Mouse (Mus musculus) lung, embryonic 16.5 days (tissue): ENCODE data around the gene Madd. TPM values are rescaled to one million over a fixed set of nuclear protein-coding genes. Genes with fewer than 3 reads are reported as not detected.

Experiments used
- ATAC-seq: fragments of 200-750 bp; cut with Nextera tagmentation; 2 replicates; pipeline ENCODE4 v1.8.0; 2017; ENCODE audit warnings: low read depth, mild to moderate bottlenecking, moderate library complexity
- H3K27ac ChIP-seq: fragments of 300-500 bp; sonication (generic); 2 replicates; pipeline ENCODE4 v1.5.1; 2014; ENCODE audit warnings: mild to moderate bottlenecking, control low read depth, low read length
- H3K27me3 ChIP-seq: fragments of 300-500 bp; sonication (generic); 2 replicates; pipeline ENCODE4 v1.6.1; 2014; ENCODE audit warnings: low read depth, low read length, mixed read lengths; ENCODE audit not compliant: control insufficient read depth, insufficient read depth
- H3K36me3 ChIP-seq: fragments of 300-500 bp; sonication (generic); 2 replicates; pipeline ENCODE4 v1.6.1; 2014; ENCODE audit warnings: low read length; ENCODE audit not compliant: control insufficient read depth, insufficient read depth
- H3K4me1 ChIP-seq: fragments of 300-500 bp; sonication (generic); replicated peaks from 2 replicates; pipeline ENCODE4 v1.6.1; 2014; ENCODE audit warnings: low read length, mixed read lengths; ENCODE audit not compliant: control insufficient read depth, insufficient read depth
- H3K4me2 ChIP-seq: fragments of 300-500 bp; sonication (generic); 2 replicates; pipeline ENCODE4 v1.6.1; 2014; ENCODE audit warnings: low read depth, low read length, control low read depth
- H3K4me3 ChIP-seq: fragments of 300-500 bp; sonication (generic); 2 replicates; pipeline ENCODE4 v1.5.1; 2014; ENCODE audit warnings: mild to moderate bottlenecking, low read length, control low read depth
- H3K9ac ChIP-seq: fragments of 300-500 bp; sonication (generic); 2 replicates; pipeline ENCODE4 v1.6.1; 2014; ENCODE audit warnings: low read length, control low read depth
- H3K9me3 ChIP-seq: fragments of 300-500 bp; sonication (generic); 2 replicates; pipeline ENCODE4 v1.6.1; 2016; ENCODE audit warnings: low read length; ENCODE audit not compliant: control insufficient read depth
- WGBS: fragments of 180-500 bp; shearing (Covaris S2); extraction: QIAGEN DNeasy Blood & Tissue Kit; methylation state at CpG from one replicate; pipeline ENCODE4 v1.1.7; 2014; 5-methylcytosine and 5-hydroxymethylcytosine counted together
- polyA plus RNA-seq: library from polyadenylated mRNA; unstranded; fragments of >200 nt; fragmentation: Nextera tagmentation; extraction: Ambion mirVana; gene quantifications from 2 replicates; pipeline ENCODE4 v1.2.1, GENCODE M21; 2015

Gene Madd
- 10.4 and 12.7 TPM in 2 replicates for polyA plus RNA-seq

DNA sequence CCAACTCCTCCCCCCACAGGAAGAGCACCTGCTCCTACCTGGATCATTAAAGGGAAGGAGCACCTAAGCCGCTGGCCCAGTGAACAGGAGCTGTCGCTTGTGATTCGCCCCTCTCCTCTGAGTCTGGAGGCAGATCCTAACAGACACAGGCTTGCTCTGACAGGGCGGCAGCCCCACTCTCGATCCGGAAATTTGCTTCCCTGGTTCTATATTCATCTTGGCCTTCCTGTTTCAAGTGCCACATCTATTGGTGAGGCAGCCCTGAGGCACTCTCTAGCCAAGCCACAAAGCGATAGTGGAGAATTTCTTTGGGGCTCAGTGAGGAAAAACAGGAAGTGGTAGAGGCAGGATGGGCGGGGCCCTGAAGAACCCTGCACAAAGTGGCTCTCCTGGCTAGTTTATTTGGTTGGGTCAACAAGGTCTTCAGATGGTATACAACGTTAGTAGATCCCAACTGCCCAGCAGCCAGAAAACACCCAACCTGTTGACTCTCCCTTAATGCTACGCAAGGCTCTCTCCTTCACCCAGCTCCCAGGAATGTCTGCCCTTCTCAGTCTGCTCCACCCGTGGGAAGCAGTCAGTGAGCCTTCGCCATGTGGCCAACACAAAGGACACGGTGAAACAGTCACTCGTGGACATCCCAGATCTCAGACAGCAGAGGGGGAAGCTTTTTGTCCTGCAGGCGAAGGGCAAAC is at the start of gene Madd:
Gene Madd, minus strand, starts transcription at position 127 of the 695 bp plus-strand sequence.
- 59% methylated on average over 15 of the region's 15 CpGs for WGBS
- Histone ChIP-seq H3K9ac (peak within 1 kb of the TSS; percentile 72), H3K27me3 (no peaks in the 10 kb centered on the region), H3K36me3 (no peaks in the 10 kb centered on the region; the same call in 1 of the 2 replicates), H3K4me1 (peaks cover 9% of the 10 kb centered on the region), H3K4me2 (peak within 1 kb of the TSS; percentile 82), H3K9me3 (no peaks in the 10 kb centered on the region), H3K4me3 (peak within 1 kb of the TSS; percentile 94), H3K27ac (peak within 1 kb of the TSS; percentile 73)
- 0 out of 2 replicates have a peak, but pooled peaks have one; percentile 2 for ATAC-seq

DNA sequence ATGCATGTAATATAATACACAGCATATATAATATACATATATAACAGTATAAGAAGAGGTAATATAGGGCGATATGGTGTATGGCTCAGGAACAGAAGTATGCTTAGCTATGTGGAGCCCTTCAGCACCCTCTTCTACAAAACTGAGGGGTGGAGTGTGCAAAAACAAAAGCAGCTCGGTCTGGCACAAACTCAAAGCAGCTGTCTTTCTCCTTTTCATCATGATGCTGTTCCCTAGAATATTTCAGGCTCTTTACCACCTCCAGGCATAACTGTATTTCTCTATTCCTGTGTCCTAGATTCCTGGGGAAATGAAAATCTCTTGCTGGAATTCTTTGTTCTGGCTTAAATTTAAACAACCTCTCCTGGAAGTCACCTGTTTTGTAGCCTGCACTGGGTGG is 46.1 kb upstream of the Madd start:
- 76% methylated on average over 2 of the region's 2 CpGs for WGBS

DNA sequence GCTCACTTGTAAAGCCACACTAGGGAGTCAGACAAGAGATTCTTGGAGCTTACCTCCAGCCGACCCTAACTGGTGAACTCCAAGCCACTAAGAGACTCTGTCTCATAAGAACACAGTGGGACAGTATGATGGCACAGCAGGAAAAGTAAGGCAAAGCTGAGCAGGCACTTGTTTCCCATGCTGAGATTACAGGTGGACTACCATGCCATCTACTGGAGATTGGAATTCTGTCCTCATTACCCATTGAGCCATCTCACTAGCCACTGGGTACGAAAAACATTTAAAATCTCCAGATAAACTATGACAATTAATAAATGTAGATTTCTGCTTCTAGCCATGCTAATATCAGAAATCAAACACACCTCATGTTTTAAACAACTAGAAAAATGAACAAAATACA is 40.0 kb upstream of the Madd start:
- no peak for ATAC-seq
- Histone ChIP-seq H3K4me2 (no peak overlapping the region), H3K9ac (no peak overlapping the region), H3K27me3 (no peaks in the 10 kb centered on the region), H3K4me1 (no peaks in the 10 kb centered on the region), H3K9me3 (no peaks in the 10 kb centered on the region), H3K27ac (no peak overlapping the region), H3K36me3 (no peaks in the 10 kb centered on the region), H3K4me3 (no peak overlapping the region)
- 68% methylated on average over 2 of the region's 2 CpGs for WGBS

More for the DNA sequence above, 46.1 kb upstream of the Madd start:
- H3K36me3 ChIP-seq, result no peaks in the 10 kb centered on the region; the same call in 1 of the 2 replicates
- no peak overlapping the region for H3K9ac ChIP-seq
- H3K4me1 ChIP-seq, result no peaks in the 10 kb centered on the region
- H3K9me3 ChIP-seq, result no peaks in the 10 kb centered on the region
- H3K4me3 ChIP-seq, result no peak overlapping the region
- H3K4me2 ChIP-seq, result no peak overlapping the region
- no peak overlapping the region for H3K27ac ChIP-seq
- ATAC-seq, result no peak
- H3K27me3 ChIP-seq, result no peaks in the 10 kb centered on the region

DNA sequence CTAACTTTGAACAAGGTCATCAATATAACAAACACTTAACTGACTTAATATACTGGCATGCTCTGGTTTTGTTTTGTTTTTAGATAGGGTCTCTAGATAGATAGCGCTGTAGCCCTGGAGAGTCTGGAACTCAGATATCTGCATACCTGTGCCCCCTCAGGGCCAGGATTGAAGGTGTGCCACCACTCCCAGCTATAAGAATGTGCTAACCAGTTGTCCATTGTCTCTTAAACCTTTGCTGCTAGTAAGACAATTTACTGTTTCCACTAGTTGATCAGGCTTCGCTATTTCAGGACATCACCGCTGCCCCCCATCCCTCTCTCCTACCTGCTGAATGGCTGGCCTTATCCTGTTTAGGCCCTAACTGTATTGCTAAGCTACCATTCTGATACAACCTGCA is 36.9 kb upstream of the Madd start:
- Histone ChIP-seq H3K4me2 (no peak overlapping the region), H3K36me3 (peaks cover 5% of the 10 kb centered on the region; the same call in 1 of the 2 replicates), H3K27ac (no peak overlapping the region), H3K27me3 (no peaks in the 10 kb centered on the region), H3K4me3 (no peak overlapping the region), H3K4me1 (no peaks in the 10 kb centered on the region), H3K9me3 (no peaks in the 10 kb centered on the region), H3K9ac (no peak overlapping the region)
- WGBS, result 93% methylated on average over 3 of the region's 3 CpGs
- no peak for ATAC-seq

DNA sequence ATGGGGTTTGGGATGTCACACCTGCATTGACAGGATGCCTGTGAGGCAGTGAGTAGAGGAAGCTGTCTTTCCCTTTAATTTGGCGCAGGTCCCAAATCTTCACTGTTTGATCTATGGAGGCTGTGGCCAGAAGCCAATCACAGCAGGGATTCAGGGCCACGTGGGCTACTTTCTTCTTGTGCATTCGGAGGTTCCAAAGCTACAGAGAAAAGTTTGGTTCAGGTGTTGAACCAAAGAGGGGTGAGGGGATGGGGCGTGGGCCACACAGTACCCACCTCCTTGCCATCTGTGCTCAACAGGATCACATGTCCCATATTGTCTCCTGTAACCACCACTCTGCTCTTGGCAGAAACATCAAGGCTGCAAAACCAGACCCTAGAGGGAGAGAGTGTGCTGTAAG is 33.4 kb upstream of the Madd start:
- peak; percentile 38; the same call in 1 of the 2 replicates for ATAC-seq
- Histone ChIP-seq H3K9ac (no peak overlapping the region), H3K4me1 (no peaks in the 10 kb centered on the region), H3K4me2 (no peak overlapping the region), H3K4me3 (no peak overlapping the region), H3K9me3 (no peaks in the 10 kb centered on the region), H3K36me3 (peaks cover 9% of the 10 kb centered on the region), H3K27ac (no peak overlapping the region; the same call in 1 of the 2 replicates), H3K27me3 (no peaks in the 10 kb centered on the region)
- WGBS, result 41% methylated on average over 4 of the region's 4 CpGs

DNA sequence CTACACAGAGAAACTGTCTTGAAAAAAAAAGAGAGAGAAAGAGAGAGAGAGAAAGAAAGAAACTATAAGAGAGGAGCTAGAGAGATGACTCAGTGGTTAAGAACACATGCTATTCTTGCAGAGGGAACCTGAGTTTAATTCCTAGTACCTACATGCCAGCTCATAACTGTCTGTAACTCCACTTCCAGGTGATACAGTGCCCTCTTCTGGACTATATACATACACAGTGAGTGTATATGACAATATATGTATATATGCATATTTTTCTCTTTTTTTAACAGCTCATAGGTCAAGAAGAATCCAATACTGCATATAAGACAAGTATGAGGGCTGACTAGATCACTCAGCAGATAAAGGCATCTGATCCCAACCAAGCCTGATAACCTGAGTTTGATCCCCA is 29.7 kb upstream of the Madd start:
- Histone ChIP-seq H3K36me3 (peaks cover 25% of the 10 kb centered on the region), H3K27ac (no peak overlapping the region), H3K9ac (no peak overlapping the region), H3K4me2 (no peak overlapping the region), H3K9me3 (no peaks in the 10 kb centered on the region), H3K4me3 (no peak overlapping the region), H3K4me1 (no peaks in the 10 kb centered on the region), H3K27me3 (no peaks in the 10 kb centered on the region)
- ATAC-seq, result no peak

DNA sequence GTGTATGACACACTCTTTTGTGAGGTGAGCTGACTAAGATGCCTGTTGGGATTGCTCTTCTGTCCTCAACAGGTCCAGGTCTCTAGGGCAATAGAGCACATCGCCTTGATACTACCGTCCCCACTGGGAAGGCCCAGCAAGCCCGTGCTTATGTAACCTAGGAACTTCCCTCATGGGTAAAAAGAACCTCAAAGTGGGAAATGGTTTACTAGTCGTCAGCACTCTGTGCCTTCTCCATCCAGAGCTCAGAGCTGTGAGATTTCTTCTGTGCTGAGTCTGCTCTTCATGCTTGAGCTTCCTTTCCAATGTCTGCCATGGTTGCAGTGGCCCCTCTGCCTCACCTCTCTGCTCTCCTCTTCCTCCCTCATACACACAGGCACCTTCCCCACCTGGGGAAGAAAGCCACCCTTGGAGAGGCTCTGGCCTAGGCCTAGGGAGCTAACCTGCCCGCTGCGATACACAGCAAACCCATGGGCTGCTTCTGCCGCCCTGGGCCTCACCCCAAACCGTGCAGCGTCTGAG is 22.7 kb upstream of the Madd start:
- Histone ChIP-seq H3K4me3 (no peak overlapping the region), H3K27ac (no peak overlapping the region), H3K4me2 (no peak overlapping the region), H3K36me3 (peaks cover 34% of the 10 kb centered on the region), H3K27me3 (no peaks in the 10 kb centered on the region), H3K9me3 (no peaks in the 10 kb centered on the region), H3K9ac (no peak overlapping the region), H3K4me1 (peaks cover 11% of the 10 kb centered on the region; the same call in 1 of the 2 replicates)
- 88% methylated on average over 9 of the region's 9 CpGs for WGBS
- ATAC-seq, result no peak

DNA sequence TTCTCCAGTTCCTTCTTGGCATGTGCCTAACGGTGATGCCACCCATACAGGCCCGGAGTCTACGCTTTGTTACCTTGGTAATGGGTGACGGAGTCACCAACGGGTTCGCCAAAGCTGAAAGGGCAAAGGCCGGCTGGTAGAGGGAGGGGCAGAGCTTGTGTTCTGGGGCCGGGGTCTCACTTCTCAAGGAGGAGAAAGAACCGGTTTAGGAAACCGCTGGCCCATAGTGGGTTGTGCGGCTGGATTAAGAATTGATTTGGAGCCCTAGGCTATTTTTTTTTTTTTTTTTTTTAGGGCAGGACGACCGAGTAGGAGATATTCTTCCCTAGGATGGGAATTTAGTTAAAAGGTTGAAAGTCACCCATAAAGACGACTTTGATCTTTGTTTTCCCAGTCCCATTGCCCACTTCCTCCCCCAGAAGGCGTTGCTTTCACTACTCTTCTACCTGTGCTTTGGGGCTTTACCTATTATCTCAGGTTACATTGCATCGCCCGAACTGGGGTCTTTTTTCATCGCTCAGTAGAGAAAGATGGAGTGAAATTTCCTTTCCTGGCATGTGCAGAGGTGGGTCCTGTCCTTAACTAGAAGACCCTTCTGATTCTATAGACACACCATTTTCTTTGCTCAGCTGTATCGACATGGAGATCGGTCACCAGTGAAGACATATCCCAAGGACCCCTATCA is 19.5 kb upstream of the Madd start:
- Histone ChIP-seq H3K4me2 (peak overlapping the region; percentile 69), H3K9me3 (no peaks in the 10 kb centered on the region), H3K27ac (peak overlapping the region; percentile 96), H3K36me3 (peaks cover 17% of the 10 kb centered on the region), H3K27me3 (no peaks in the 10 kb centered on the region), H3K4me1 (peaks cover 11% of the 10 kb centered on the region; the same call in 1 of the 2 replicates), H3K9ac (peak overlapping the region; percentile 91), H3K4me3 (peak overlapping the region; percentile 84)
- no peak; the same call in 1 of the 2 replicates for ATAC-seq
- 9% methylated on average over 20 of the region's 20 CpGs for WGBS
